Mouse (Mus musculus): ENCODE results near the gene Ubac1. TPM values are rescaled to one million over a fixed set of nuclear protein-coding genes. Genes with fewer than 3 reads are reported as not detected.

Ubac1 gene
- polyA plus RNA-seq, 1 experiment from 2014 or later: 113 TPM

GRCm38 (mm10) chr2:26056226-26056625 is 34.7 kb upstream of the Ubac1 start:
- H3K27ac ChIP-seq (replicated peaks; ENCODE audit: low read depth, low read length): no peak overlapping the region
- 76% methylated on average over 5 of the region's 5 CpGs for WGBS
- H3K4me1 ChIP-seq (ENCODE audit: control insufficient read depth, insufficient read depth, low read length): no peaks in the 10 kb centered on the region
- H3K36me3 ChIP-seq (replicated peaks; ENCODE audit: control insufficient read depth, insufficient read depth, low read depth, low read length): no peaks in the 10 kb centered on the region
- H3K9me3 ChIP-seq (replicated peaks; ENCODE audit: control insufficient read depth, low read length): no peaks in the 10 kb centered on the region
- H3K4me3 ChIP-seq (ENCODE audit: low read depth, low read length): no peak overlapping the region
- H3K27me3 ChIP-seq (ENCODE audit: control insufficient read depth, insufficient read depth, low read length): no peaks in the 10 kb centered on the region
- H3K9ac ChIP-seq (replicated peaks; ENCODE audit: low read length): no peak overlapping the region
- no peak overlapping the region for H3K4me2 ChIP-seq (ENCODE audit: low read depth, low read length)
- DNase-seq (ENCODE audit: low spot score): no peak
- ATAC-seq (replicated peaks; ENCODE audit: insufficient number of reproducible peaks, low FRiP score, low TSS enrichment, low read depth): no peak

GRCm38 (mm10) chr2:26055747-26056102 is 34.2 kb upstream of the Ubac1 start:
- Histone ChIP-seq H3K4me1 (ENCODE audit: control insufficient read depth, insufficient read depth, low read length) (no peaks in the 10 kb centered on the region), H3K27ac (replicated peaks; ENCODE audit: low read depth, low read length) (no peak overlapping the region), H3K4me2 (ENCODE audit: low read depth, low read length) (no peak overlapping the region), H3K9me3 (replicated peaks; ENCODE audit: control insufficient read depth, low read length) (no peaks in the 10 kb centered on the region), H3K9ac (replicated peaks; ENCODE audit: low read length) (no peak overlapping the region), H3K4me3 (ENCODE audit: low read depth, low read length) (no peak overlapping the region), H3K36me3 (replicated peaks; ENCODE audit: control insufficient read depth, insufficient read depth, low read depth, low read length) (no peaks in the 10 kb centered on the region), H3K27me3 (ENCODE audit: control insufficient read depth, insufficient read depth, low read length) (no peaks in the 10 kb centered on the region)
- no peak for DNase-seq (ENCODE audit: low spot score)
- 49% methylated on average over 2 of the region's 2 CpGs for WGBS
- no peak for ATAC-seq (replicated peaks; ENCODE audit: insufficient number of reproducible peaks, low FRiP score, low TSS enrichment, low read depth)

- Histone ChIP-seq H3K4me1 (ENCODE audit: control insufficient read depth, insufficient read depth, low read length) (no peaks in the 10 kb centered on the region), H3K9ac (replicated peaks; ENCODE audit: low read length) (no peak overlapping the region), H3K36me3 (replicated peaks; ENCODE audit: control insufficient read depth, insufficient read depth, low read depth, low read length) (no peaks in the 10 kb centered on the region), H3K4me2 (ENCODE audit: low read depth, low read length) (no peak overlapping the region), H3K27me3 (ENCODE audit: control insufficient read depth, insufficient read depth, low read length) (no peaks in the 10 kb centered on the region), H3K27ac (replicated peaks; ENCODE audit: low read depth, low read length) (no peak overlapping the region), H3K4me3 (ENCODE audit: low read depth, low read length) (no peak overlapping the region), H3K9me3 (replicated peaks; ENCODE audit: control insufficient read depth, low read length) (no peaks in the 10 kb centered on the region)
- DNase-seq (ENCODE audit: low spot score) (peak; percentile 80), ATAC-seq (replicated peaks; ENCODE audit: insufficient number of reproducible peaks, low FRiP score, low TSS enrichment, low read depth) (peak; percentile 68; the same call in 1 of the 2 replicates)
- WGBS: 41% methylated on average over 8 of the region's 8 CpGs
Measured at GRCm38 (mm10) chr2:26055046-26055746, 33.6 kb upstream of the Ubac1 start.

GRCm38 (mm10) chr2:26052806-26053205 is 31.3 kb upstream of the Ubac1 start:
- Histone ChIP-seq H3K4me2 (ENCODE audit: low read depth, low read length) (no peak overlapping the region), H3K27ac (replicated peaks; ENCODE audit: low read depth, low read length) (no peak overlapping the region), H3K4me3 (ENCODE audit: low read depth, low read length) (no peak overlapping the region), H3K36me3 (replicated peaks; ENCODE audit: control insufficient read depth, insufficient read depth, low read depth, low read length) (no peaks in the 10 kb centered on the region), H3K9me3 (replicated peaks; ENCODE audit: control insufficient read depth, low read length) (no peaks in the 10 kb centered on the region), H3K9ac (replicated peaks; ENCODE audit: low read length) (no peak overlapping the region), H3K27me3 (ENCODE audit: control insufficient read depth, insufficient read depth, low read length) (no peaks in the 10 kb centered on the region), H3K4me1 (ENCODE audit: control insufficient read depth, insufficient read depth, low read length) (no peaks in the 10 kb centered on the region)
- peak; percentile 8 for DNase-seq (ENCODE audit: low spot score)
- no peak for ATAC-seq (replicated peaks; ENCODE audit: insufficient number of reproducible peaks, low FRiP score, low TSS enrichment, low read depth)
- WGBS: 39% methylated on average over 4 of the region's 4 CpGs

GRCm38 (mm10) chr2:26048816-26049215 is 27.3 kb upstream of the Ubac1 start:
- ATAC-seq (replicated peaks; ENCODE audit: insufficient number of reproducible peaks, low FRiP score, low TSS enrichment, low read depth) (no peak), DNase-seq (ENCODE audit: low spot score) (no peak)
- Histone ChIP-seq H3K9me3 (replicated peaks; ENCODE audit: control insufficient read depth, low read length) (no peaks in the 10 kb centered on the region), H3K9ac (replicated peaks; ENCODE audit: low read length) (no peak overlapping the region), H3K27me3 (ENCODE audit: control insufficient read depth, insufficient read depth, low read length) (no peaks in the 10 kb centered on the region), H3K4me1 (ENCODE audit: control insufficient read depth, insufficient read depth, low read length) (no peaks in the 10 kb centered on the region), H3K4me2 (ENCODE audit: low read depth, low read length) (no peak overlapping the region), H3K4me3 (ENCODE audit: low read depth, low read length) (no peak overlapping the region), H3K27ac (replicated peaks; ENCODE audit: low read depth, low read length) (no peak overlapping the region), H3K36me3 (replicated peaks; ENCODE audit: control insufficient read depth, insufficient read depth, low read depth, low read length) (no peaks in the 10 kb centered on the region)
- WGBS: 54% methylated on average over 5 of the region's 5 CpGs

GRCm38 (mm10) chr2:26044216-26044615 is 22.7 kb upstream of the Ubac1 start:
- H3K27me3 ChIP-seq (ENCODE audit: control insufficient read depth, insufficient read depth, low read length): no peaks in the 10 kb centered on the region
- H3K27ac ChIP-seq (replicated peaks; ENCODE audit: low read depth, low read length): no peak overlapping the region
- H3K9ac ChIP-seq (replicated peaks; ENCODE audit: low read length): no peak overlapping the region
- no peak for DNase-seq (ENCODE audit: low spot score)
- H3K4me2 ChIP-seq (ENCODE audit: low read depth, low read length): no peak overlapping the region
- no peaks in the 10 kb centered on the region for H3K36me3 ChIP-seq (replicated peaks; ENCODE audit: control insufficient read depth, insufficient read depth, low read depth, low read length)
- no peaks in the 10 kb centered on the region for H3K9me3 ChIP-seq (replicated peaks; ENCODE audit: control insufficient read depth, low read length)
- no peaks in the 10 kb centered on the region for H3K4me1 ChIP-seq (ENCODE audit: control insufficient read depth, insufficient read depth, low read length)
- no peak overlapping the region for H3K4me3 ChIP-seq (ENCODE audit: low read depth, low read length)
- WGBS: 75% methylated on average over 9 of the region's 9 CpGs
- ATAC-seq (replicated peaks; ENCODE audit: insufficient number of reproducible peaks, low FRiP score, low TSS enrichment, low read depth): no peak

- no peak for ATAC-seq (replicated peaks; ENCODE audit: insufficient number of reproducible peaks, low FRiP score, low TSS enrichment, low read depth)
- WGBS: 88% methylated on average over 3 of the region's 3 CpGs
- DNase-seq (ENCODE audit: low spot score): no peak
- Histone ChIP-seq H3K4me3 (ENCODE audit: low read depth, low read length) (no peak overlapping the region), H3K9ac (replicated peaks; ENCODE audit: low read length) (no peak overlapping the region), H3K27ac (replicated peaks; ENCODE audit: low read depth, low read length) (no peak overlapping the region), H3K4me1 (ENCODE audit: control insufficient read depth, insufficient read depth, low read length) (no peaks in the 10 kb centered on the region), H3K36me3 (replicated peaks; ENCODE audit: control insufficient read depth, insufficient read depth, low read depth, low read length) (no peaks in the 10 kb centered on the region), H3K9me3 (replicated peaks; ENCODE audit: control insufficient read depth, low read length) (no peaks in the 10 kb centered on the region), H3K27me3 (ENCODE audit: control insufficient read depth, insufficient read depth, low read length) (no peaks in the 10 kb centered on the region), H3K4me2 (ENCODE audit: low read depth, low read length) (no peak overlapping the region)
Measured at GRCm38 (mm10) chr2:26042603-26043002, 21.1 kb upstream of the Ubac1 start.

GRCm38 (mm10) chr2:26041163-26041810 is 19.7 kb upstream of the Ubac1 start:
- H3K4me3 ChIP-seq (ENCODE audit: low read depth, low read length): no peak overlapping the region
- H3K36me3 ChIP-seq (replicated peaks; ENCODE audit: control insufficient read depth, insufficient read depth, low read depth, low read length): no peaks in the 10 kb centered on the region
- no peak overlapping the region for H3K4me2 ChIP-seq (ENCODE audit: low read depth, low read length)
- no peaks in the 10 kb centered on the region for H3K27me3 ChIP-seq (ENCODE audit: control insufficient read depth, insufficient read depth, low read length)
- no peak overlapping the region for H3K9ac ChIP-seq (replicated peaks; ENCODE audit: low read length)
- H3K9me3 ChIP-seq (replicated peaks; ENCODE audit: control insufficient read depth, low read length): no peaks in the 10 kb centered on the region
- H3K27ac ChIP-seq (replicated peaks; ENCODE audit: low read depth, low read length): no peak overlapping the region
- DNase-seq (ENCODE audit: low spot score): no peak
- no peak for ATAC-seq (replicated peaks; ENCODE audit: insufficient number of reproducible peaks, low FRiP score, low TSS enrichment, low read depth)
- no peaks in the 10 kb centered on the region for H3K4me1 ChIP-seq (ENCODE audit: control insufficient read depth, insufficient read depth, low read length)
- 62% methylated on average over 14 of the region's 14 CpGs for WGBS

All from embryonic facial prominence, embryonic 11.5 days (tissue).